Mouse (Mus musculus) stomach, embryonic 15.5 days (tissue): Measurements from ENCODE around the gene Med16. TPM values are rescaled to one million over a fixed set of nuclear protein-coding genes. Genes with fewer than 3 reads are reported as not detected.

Source experiments
- ATAC-seq: fragments of 200-750 bp; cut with Nextera tagmentation; 2 replicates; pipeline ENCODE4 v1.8.0; 2017; ENCODE audit warnings: low read depth, moderate number of reproducible peaks, moderate TSS enrichment; ENCODE audit not compliant: insufficient read depth, low FRiP score
- H3K27ac ChIP-seq: fragments of 300-500 bp; sonication (generic); 2 replicates; pipeline ENCODE4 v1.5.1; 2015; ENCODE audit warnings: mild to moderate bottlenecking, inconsistent platforms
- H3K27me3 ChIP-seq: fragments of 300-500 bp; sonication (generic); replicated peaks from 2 replicates; pipeline ENCODE4 v1.6.1; 2015; ENCODE audit warnings: inconsistent platforms
- H3K36me3 ChIP-seq: fragments of 300-500 bp; sonication (generic); 2 replicates; pipeline ENCODE4 v1.6.1; 2015; ENCODE audit warnings: inconsistent platforms
- H3K4me1 ChIP-seq: fragments of 300-500 bp; sonication (generic); 2 replicates; pipeline ENCODE4 v1.6.1; 2015; ENCODE audit warnings: inconsistent platforms
- H3K4me2 ChIP-seq: fragments of 300-500 bp; sonication (generic); 2 replicates; pipeline ENCODE4 v1.6.1; 2015; ENCODE audit warnings: mild to moderate bottlenecking, inconsistent platforms
- H3K4me3 ChIP-seq: fragments of 300-500 bp; sonication (generic); replicated peaks from 2 replicates; pipeline ENCODE4 v1.5.1; 2015; ENCODE audit warnings: inconsistent platforms
- H3K9ac ChIP-seq: fragments of 300-500 bp; sonication (generic); 2 replicates; pipeline ENCODE4 v1.6.1; 2015; ENCODE audit warnings: inconsistent platforms
- H3K9me3 ChIP-seq: fragments of 300-500 bp; sonication (generic); 2 replicates; pipeline ENCODE4 v1.6.1; 2016; ENCODE audit warnings: inconsistent platforms
- WGBS: fragments of 180-500 bp; shearing (Covaris S2); methylation state at CpG from one replicate; pipeline ENCODE4 v1.1.7; 2015; 5-methylcytosine and 5-hydroxymethylcytosine counted together
- polyA plus RNA-seq: library from polyadenylated mRNA; unstranded; fragments of >200 nt; fragmentation: Nextera tagmentation; extraction: Ambion mirVana; gene quantifications from 2 replicates; pipeline ENCODE4 v1.2.1, GENCODE M21; 2015

Gene Med16
- polyA plus RNA-seq, 1 experiment from 2014 or later, result 43.6 TPM

DNA sequence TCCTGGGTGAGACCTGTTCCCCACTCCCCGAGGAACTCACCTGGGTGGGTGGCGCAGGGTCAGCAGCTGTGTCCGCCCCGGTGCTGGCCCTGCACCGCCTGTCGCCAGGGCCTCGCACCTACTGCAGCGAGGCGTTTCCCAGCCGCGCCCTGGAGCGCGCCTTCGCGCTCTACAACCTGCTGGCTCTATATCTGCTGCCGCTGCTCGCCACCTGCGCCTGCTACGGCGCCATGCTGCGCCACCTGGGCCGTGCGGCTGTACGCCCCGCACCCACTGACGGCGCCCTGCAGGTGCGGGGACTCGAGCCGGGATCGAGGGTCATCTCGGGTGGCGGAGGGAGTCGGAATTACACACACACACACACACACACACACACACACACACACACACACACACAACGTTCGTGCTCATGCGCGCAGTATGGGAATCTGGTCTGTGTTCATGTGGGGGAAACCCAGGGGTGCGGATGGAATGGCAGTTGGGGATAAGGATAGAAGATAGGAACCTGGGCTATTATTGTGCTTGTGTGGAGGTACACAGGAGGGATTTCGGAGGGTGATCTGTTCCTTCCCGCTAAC lies 12.3 kb upstream of the Med16 start, which contains the start of gene R3hdm4:
Gene R3hdm4 (minus strand): TSS at position 251 of the 578 bp plus-strand sequence.
- Histone ChIP-seq H3K27ac (no peak within 1 kb of the TSS), H3K9ac (no peak within 1 kb of the TSS), H3K36me3 (no peaks in the 10 kb centered on the region), H3K9me3 (no peaks in the 10 kb centered on the region), H3K4me3 (peak within 1 kb of the TSS; percentile 29), H3K27me3 (peaks cover 55% of the 10 kb centered on the region), H3K4me2 (peak within 1 kb of the TSS; percentile 53), H3K4me1 (peaks cover 54% of the 10 kb centered on the region)
- ATAC-seq, result no peak
- WGBS, result 4% methylated on average over 41 of the region's 41 CpGs

DNA sequence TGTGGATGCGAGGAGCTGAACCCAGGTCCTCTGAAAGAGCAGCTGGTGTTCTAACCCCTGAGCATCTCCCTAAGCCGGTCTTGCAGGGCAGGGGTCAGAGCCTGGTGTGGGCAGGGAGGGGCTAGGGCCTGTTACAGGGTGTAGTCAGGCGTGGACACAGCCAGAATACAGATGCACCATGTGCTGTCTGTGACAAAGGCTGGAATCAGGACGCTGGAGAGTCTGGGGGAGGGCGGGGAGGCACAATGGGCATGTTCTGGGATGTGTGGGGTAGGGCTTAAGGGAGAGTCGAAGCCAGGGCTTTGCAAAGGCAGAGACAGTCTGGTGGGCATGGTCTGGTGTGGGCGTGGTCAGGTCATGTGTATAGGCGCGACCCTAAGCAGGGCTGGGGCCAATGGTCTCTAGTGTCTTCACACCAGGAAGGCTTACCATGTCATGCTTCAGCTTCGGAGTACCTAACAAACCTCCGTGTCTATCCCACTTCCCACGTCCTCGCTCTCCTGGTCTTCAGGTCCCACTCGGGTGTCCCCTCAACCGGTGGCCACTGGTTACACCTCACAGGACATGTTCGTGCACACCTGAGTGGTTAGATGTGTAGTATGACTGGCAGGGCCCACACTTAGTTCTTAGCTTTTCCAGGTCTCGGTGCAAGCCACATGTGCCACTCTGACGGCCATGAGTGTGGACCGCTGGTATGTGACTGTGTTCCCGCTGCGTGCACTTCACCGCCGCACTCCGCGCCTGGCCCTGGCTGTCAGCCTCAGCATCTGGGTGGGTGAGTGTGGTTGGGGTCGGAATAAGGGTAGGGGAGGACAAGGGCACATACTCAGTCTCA lies 11.6 kb upstream of the Med16 start:
- peak overlapping the region; percentile 53 for H3K4me2 ChIP-seq
- 26% methylated on average over 26 of the region's 26 CpGs for WGBS

DNA sequence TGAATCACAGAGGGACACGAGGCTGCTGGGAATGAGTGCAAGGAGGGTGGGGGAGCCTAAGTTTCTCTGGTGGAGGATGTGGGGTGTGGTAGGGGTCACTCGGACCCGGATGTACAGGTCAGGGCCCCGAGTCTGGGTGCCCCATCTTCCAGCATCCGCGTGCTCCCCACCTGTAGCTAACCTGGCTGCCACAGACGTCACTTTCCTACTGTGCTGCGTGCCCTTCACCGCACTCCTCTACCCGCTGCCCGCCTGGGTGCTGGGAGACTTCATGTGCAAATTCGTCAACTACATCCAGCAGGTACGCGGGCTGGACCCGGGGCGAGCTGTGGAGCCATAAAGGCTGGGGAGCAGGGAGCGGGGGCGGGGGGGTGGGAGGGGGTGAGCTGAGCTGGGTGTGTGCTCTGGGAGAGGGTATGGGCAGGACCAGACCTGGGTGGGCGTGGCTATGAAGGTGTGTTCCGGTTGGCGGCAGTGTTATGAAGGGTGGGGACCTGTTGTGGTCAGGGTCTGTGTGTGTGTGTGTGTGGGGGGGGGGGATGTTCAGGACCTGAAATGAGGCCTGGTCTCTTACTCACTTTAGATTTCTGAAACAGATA lies 10.6 kb upstream of the Med16 start:
- Histone ChIP-seq H3K27me3 (peaks cover 55% of the 10 kb centered on the region), H3K4me3 (peak overlapping the region; percentile 16; the same call in 1 of the 2 replicates), H3K4me2 (peak overlapping the region; percentile 46), H3K27ac (no peak overlapping the region), H3K4me1 (peaks cover 62% of the 10 kb centered on the region), H3K9me3 (no peaks in the 10 kb centered on the region), H3K9ac (peak overlapping the region; percentile 16; the same call in 1 of the 2 replicates), H3K36me3 (no peaks in the 10 kb centered on the region)
- no peak for ATAC-seq
- WGBS, result 8% methylated on average over 21 of the region's 21 CpGs

More for the DNA sequence above, 11.6 kb upstream of the Med16 start:
- ATAC-seq, result no peak
- H3K9ac ChIP-seq, result no peak overlapping the region
- H3K9me3 ChIP-seq, result no peaks in the 10 kb centered on the region
- H3K4me1 ChIP-seq, result peaks cover 54% of the 10 kb centered on the region
- no peak overlapping the region for H3K27ac ChIP-seq
- H3K4me3 ChIP-seq, result no peak overlapping the region
- peaks cover 55% of the 10 kb centered on the region for H3K27me3 ChIP-seq
- no peaks in the 10 kb centered on the region for H3K36me3 ChIP-seq

DNA sequence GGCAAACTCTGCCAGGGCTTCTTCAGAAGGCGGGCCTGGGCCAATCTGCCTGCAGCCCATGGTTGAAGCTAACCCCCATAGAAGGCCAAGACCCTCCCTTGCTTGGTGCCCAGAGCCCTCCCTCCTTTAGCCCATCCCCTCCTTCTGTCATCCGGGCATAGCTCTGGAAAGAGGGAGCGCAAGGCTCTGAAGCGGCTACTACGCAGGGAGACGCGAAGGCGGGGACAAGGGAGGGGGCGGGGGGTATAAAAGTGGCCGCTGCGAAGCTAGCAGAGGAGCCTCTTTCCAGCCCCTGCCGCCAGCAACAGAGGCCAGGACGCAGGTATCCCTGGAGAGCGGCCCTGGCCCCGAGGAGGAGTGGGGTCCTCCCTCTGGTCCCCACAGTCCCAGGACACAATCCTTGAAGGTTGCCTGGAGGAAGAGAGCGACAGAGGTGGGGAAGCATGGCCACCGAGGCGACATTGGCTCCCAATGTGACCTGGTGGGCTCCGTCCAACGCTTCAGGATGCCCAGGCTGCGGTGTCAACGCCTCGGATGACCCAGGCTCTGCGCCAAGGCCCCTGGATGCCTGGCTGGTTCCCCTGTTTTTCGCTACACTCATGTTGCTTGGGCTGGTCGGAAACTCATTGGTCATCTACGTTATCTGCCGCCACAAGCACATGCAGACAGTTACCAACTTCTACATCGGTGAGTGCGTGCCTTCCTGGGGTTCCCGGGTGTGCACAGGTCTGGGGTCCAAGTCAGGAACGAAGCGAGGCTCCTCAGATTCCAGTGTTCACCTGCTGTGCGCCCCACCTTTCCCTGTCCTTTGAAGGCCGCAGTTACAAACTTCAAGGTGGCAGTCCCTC lies 9.7 kb upstream of the Med16 start:
- 15% methylated on average over 34 of the region's 35 CpGs for WGBS
- peaks cover 68% of the 10 kb centered on the region for H3K4me1 ChIP-seq
- no peak overlapping the region for H3K9ac ChIP-seq
- H3K27me3 ChIP-seq, result peaks cover 55% of the 10 kb centered on the region
- H3K4me3 ChIP-seq, result peak overlapping the region; percentile 19
- H3K4me2 ChIP-seq, result peak overlapping the region; percentile 32
- no peak for ATAC-seq
- H3K27ac ChIP-seq, result no peak overlapping the region
- H3K9me3 ChIP-seq, result no peaks in the 10 kb centered on the region
- no peaks in the 10 kb centered on the region for H3K36me3 ChIP-seq

DNA sequence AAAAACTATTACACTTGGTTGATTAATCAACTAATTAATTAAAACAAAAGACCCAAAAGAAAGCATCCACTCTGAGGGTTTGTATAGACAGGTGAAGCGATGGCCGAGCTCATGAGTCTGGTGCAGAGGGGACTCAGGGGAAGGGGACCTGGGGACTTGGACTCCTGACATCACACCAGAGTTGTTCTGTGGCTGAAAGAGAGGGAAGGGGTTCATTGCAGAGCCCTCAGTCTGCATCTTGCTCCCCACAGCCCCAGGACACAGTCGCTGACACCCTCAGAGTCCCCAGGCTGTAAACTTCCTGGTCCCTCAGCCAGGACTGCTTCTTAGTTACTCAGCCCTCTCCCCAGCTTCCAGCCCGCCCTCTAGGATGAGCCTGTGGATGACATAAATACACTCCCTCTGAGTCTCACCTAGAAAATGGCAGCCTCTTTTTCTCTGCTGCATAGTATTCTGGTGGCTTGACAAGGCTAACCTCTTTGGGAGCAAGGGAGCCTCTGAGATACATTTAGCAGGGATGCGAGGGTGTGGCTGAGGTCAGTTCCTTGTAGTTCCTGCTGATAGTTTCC lies 8.9 kb upstream of the Med16 start:
- Histone ChIP-seq H3K4me3 (peak overlapping the region; percentile 85), H3K9me3 (no peaks in the 10 kb centered on the region), H3K36me3 (0 out of 2 replicates have a peak, but pooled peaks cover 2% of the 10 kb centered on the region), H3K27me3 (peaks cover 49% of the 10 kb centered on the region), H3K4me1 (peaks cover 68% of the 10 kb centered on the region), H3K9ac (peak overlapping the region; percentile 91; the same call in 1 of the 2 replicates), H3K4me2 (peak overlapping the region; percentile 84), H3K27ac (no peak overlapping the region)
- 68% methylated on average over 5 of the region's 5 CpGs for WGBS
- ATAC-seq, result no peak

DNA sequence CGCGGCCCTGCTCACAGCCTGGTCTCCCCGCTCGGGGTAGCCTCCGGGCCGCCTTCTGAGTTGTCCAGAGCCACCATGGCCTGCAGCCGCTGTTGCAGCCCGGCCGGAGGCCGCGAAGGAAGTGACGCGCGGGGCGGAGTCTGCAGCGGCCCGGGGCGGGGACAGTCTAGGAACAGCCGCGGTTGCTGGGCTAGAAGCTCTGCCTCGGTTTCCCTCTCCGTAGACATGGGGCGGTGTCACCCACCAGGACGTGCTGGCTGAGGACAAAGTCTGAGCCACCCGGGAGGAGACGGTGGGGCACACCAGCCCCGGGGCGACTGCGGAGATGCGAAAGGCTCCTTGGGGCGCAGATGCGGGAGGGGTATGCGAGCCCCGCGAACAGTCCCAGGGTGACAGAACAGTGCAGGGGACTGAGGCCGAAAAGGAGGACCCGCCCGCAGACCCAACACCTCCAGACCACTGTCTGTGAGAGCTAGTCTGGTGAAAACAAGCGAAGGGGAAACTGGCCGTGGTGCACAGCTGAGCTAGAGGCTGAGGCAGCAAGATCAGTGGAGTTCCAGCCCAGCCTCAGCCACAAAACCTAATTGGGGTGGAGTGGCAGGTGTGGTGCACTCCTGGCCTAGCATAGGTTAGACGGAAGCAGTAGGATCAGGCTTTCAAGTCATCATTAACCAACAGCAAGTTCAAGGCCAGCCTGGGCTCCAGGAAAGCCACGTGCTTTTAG lies 8.2 kb upstream of the Med16 start, which contains the start of gene Kiss1r:
Gene Kiss1r (plus strand): TSS at position 164 of the 724 bp plus-strand sequence.
- peak within 1 kb of the TSS; percentile 91 for H3K9ac ChIP-seq
- peaks cover 68% of the 10 kb centered on the region for H3K4me1 ChIP-seq
- H3K36me3 ChIP-seq, result peaks cover 7% of the 10 kb centered on the region; the same call in 1 of the 2 replicates
- H3K27me3 ChIP-seq, result peaks cover 43% of the 10 kb centered on the region
- peak within 1 kb of the TSS; percentile 85 for H3K4me3 ChIP-seq
- H3K27ac ChIP-seq, result peak within 1 kb of the TSS; percentile 80
- peak; percentile 74 for ATAC-seq
- no peaks in the 10 kb centered on the region for H3K9me3 ChIP-seq
- H3K4me2 ChIP-seq, result peak within 1 kb of the TSS; percentile 84
- 2% methylated on average over 41 of the region's 42 CpGs for WGBS

DNA sequence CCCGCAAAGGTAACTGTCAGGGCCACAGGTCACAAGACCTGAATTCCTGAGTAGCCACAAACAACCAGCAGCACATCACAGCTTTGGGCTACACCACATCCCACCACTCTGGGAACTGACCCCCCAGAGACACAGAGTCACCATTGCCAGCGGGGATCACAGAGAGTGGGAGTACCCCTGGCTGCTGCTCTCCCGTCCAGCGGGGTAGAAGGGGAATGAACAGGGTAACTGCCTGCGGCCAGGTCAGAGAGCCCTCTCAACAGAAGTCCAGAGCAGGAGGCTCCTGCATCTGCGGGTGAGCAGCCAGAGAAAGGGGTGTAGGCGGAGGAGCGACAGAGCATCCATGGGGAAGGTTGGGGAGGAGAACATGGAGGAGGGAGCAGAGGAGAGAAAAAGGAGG lies 7.4 kb upstream of the Med16 start:
- H3K9ac ChIP-seq, result peak overlapping the region; percentile 91
- H3K4me3 ChIP-seq, result peak overlapping the region; percentile 85
- H3K9me3 ChIP-seq, result no peaks in the 10 kb centered on the region
- peak overlapping the region; percentile 80 for H3K27ac ChIP-seq
- H3K27me3 ChIP-seq, result peaks cover 35% of the 10 kb centered on the region
- peaks cover 61% of the 10 kb centered on the region for H3K4me1 ChIP-seq
- H3K4me2 ChIP-seq, result peak overlapping the region; percentile 84
- H3K36me3 ChIP-seq, result peaks cover 14% of the 10 kb centered on the region
- ATAC-seq, result no peak
- WGBS, result 6% methylated on average over 8 of the region's 8 CpGs

DNA sequence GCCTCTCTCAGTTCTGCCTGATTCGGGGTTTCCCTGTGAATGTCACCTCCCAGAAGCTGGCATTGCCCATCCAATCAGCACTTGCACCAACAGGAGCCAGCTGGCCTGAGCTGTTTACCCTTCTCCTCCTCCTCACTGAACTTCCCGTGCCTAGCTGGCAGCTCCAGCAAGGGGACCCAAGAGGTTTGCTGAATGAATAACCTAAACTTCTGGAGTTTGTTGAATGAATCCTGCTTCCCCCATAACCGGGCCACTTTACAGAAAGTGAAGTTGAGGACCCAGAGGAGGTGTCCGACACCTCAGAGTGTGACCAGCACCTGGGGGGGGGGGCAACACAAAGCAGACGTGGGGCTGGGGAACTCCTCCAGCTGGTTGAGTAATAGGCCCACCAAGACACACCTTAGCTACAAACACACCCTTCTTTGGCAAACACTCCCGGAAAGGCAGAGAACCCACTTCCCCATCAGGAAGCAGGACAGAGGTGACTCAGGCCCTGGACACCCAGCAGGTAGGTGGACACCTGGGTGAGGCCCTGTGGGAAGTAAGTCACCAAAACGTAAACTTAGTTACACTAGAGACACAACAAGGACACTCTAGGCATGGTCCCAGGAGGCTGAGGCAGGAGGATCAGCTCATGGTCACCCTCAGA lies 6.3 kb upstream of the Med16 start:
- H3K36me3 ChIP-seq, result peaks cover 19% of the 10 kb centered on the region
- peaks cover 53% of the 10 kb centered on the region for H3K4me1 ChIP-seq
- WGBS, result 50% methylated on average over 7 of the region's 7 CpGs
- ATAC-seq, result 0 out of 2 replicates have a peak, but pooled peaks have one; percentile 16
- H3K9ac ChIP-seq, result no peak overlapping the region
- H3K9me3 ChIP-seq, result no peaks in the 10 kb centered on the region
- no peak overlapping the region; the same call in 1 of the 2 replicates for H3K4me3 ChIP-seq
- peaks cover 25% of the 10 kb centered on the region for H3K27me3 ChIP-seq
- H3K4me2 ChIP-seq, result peak overlapping the region; percentile 84
- H3K27ac ChIP-seq, result peak overlapping the region; percentile 67

DNA sequence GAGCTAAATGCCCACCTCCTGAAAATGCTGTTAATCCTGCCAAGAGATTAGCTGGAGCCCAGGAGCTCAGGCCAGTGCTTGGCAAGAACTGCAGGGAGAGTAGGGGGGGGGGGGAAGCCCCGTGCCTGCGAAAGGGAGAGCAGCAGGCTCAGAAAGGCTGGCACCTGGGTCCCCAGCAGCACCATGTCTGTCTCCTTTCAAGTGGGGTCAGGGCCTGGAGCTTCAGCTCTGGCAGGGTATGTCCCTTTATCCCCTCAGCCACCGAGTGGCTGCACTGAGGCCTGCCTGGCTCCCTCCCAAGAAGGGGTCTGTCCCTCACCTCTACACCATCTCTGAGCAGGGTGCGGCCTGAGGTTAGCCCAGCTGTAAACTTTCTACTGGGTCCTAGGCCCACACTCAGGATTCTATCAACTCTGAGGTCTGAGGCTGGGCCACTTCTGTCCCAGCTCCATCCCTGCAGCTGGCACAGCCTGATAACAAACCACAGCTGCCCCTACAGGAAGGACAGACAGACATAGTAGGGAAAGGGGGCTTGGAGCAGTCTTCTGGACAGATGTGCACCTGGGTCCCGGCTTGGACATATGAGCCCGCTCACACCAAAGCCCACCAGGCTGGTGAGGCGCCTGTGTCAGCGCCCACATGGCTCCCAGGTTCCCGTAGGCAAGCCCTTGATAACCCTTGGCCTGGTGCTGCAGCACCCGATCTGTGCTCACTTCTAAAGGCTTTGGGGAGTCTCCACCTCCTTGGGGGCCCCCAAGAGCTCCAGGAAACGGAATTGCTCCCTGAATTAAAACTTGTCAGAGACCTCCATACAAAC lies 5.6 kb upstream of the Med16 start:
- peak overlapping the region; percentile 84 for H3K4me2 ChIP-seq
- H3K9ac ChIP-seq, result no peak overlapping the region
- H3K4me3 ChIP-seq, result no peak overlapping the region
- peak overlapping the region; percentile 67 for H3K27ac ChIP-seq
- no peak for ATAC-seq
- peaks cover 19% of the 10 kb centered on the region for H3K36me3 ChIP-seq
- WGBS, result 67% methylated on average over 11 of the region's 11 CpGs
- peaks cover 52% of the 10 kb centered on the region for H3K4me1 ChIP-seq
- no peaks in the 10 kb centered on the region for H3K9me3 ChIP-seq
- H3K27me3 ChIP-seq, result peaks cover 18% of the 10 kb centered on the region
